8 mouse cellular contexts compared by ENCODE assay signal in genomic region chr13:67500084-67500719, GRCm38 (mm10). TPM values are rescaled to one million over a fixed set of nuclear protein-coding genes. Genes with fewer than 3 reads are reported as not detected.
DNase-seq lines count a peak whose midpoint lies in the region; ATAC-seq lines count a peak whose summit lies in the region.

Gene Zfp58 (minus strand): TSS chr13:67500555.

- intact Hi-C loops in heart, postnatal 14 days (cut with DNase I): no loop called here

- peak; percentile 93 for DNase-seq in ES-CJ7 (ENCODE audit: low read depth, low spot score)
- peak; percentile 71 for DNase-seq in cerebellum, adult 11 months
- peak; percentile 96 for DNase-seq in forebrain, embryonic 14.5 days (ENCODE audit: low spot score)
- DNase-seq in heart, postnatal 14 days: peak; percentile 74 to 87
- DNase-seq in layer of hippocampus, adult 11-12 months (ENCODE audit: low spot score): peak; percentile 90
- DNase-seq in lung, adult 18-20 months: peak; percentile 89 to 91
- DNase-seq in testis, postnatal 14 days (ENCODE audit: low spot score): peak; percentile 81

- ATAC-seq in forebrain, embryonic 14.5 days: peak; percentile 99
- peak; percentile 98 for ATAC-seq in neural tube, embryonic 15.5 days (ENCODE audit: low FRiP score)

- no peak within 1 kb of the TSS for H3K27ac ChIP-seq in forebrain, embryonic 14.5 days (ENCODE audit: low read depth, low read length)
- H3K27ac ChIP-seq in neural tube, embryonic 15.5 days (replicated peaks): peak within 1 kb of the TSS; percentile 60

- H3K36me3 ChIP-seq in forebrain, embryonic 14.5 days (ENCODE audit: control insufficient read depth, insufficient read depth, low read length): 0 out of 2 replicates have a peak, but pooled peaks cover 2% of the 10 kb centered on the region
- H3K36me3 ChIP-seq in neural tube, embryonic 15.5 days: peaks cover 13% of the 10 kb centered on the region

- H3K4me3 ChIP-seq in forebrain, embryonic 14.5 days (ENCODE audit: low read depth, low read length): peak within 1 kb of the TSS; percentile 69
- peak within 1 kb of the TSS; percentile 84 for H3K4me3 ChIP-seq in neural tube, embryonic 15.5 days (replicated peaks)

- H3K4me2 ChIP-seq in forebrain, embryonic 14.5 days (ENCODE audit: low read length): peak within 1 kb of the TSS; percentile 80
- peak within 1 kb of the TSS; percentile 86 for H3K4me2 ChIP-seq in neural tube, embryonic 15.5 days

- under 1% methylated on average over 22 of the region's 22 CpGs for WGBS in forebrain, embryonic 14.5 days
- under 1% methylated on average over 22 of the region's 22 CpGs for WGBS in neural tube, embryonic 15.5 days

- H3K9ac ChIP-seq in forebrain, embryonic 14.5 days (ENCODE audit: low read length): peak within 1 kb of the TSS; percentile 72
- peak within 1 kb of the TSS; percentile 62 for H3K9ac ChIP-seq in neural tube, embryonic 15.5 days (replicated peaks)

- peaks cover 8% of the 10 kb centered on the region for H3K4me1 ChIP-seq in forebrain, embryonic 14.5 days (ENCODE audit: control insufficient read depth, insufficient read depth, low read length)
- H3K4me1 ChIP-seq in neural tube, embryonic 15.5 days: peaks cover 14% of the 10 kb centered on the region

- H3K27me3 ChIP-seq in forebrain, embryonic 14.5 days (replicated peaks; ENCODE audit: control insufficient read depth, insufficient read depth, low read length): no peaks in the 10 kb centered on the region
- no peaks in the 10 kb centered on the region for H3K27me3 ChIP-seq in neural tube, embryonic 15.5 days (replicated peaks)

- no peaks in the 10 kb centered on the region for H3K9me3 ChIP-seq in forebrain, embryonic 14.5 days (replicated peaks; ENCODE audit: control insufficient read depth, low read length)
- no peaks in the 10 kb centered on the region for H3K9me3 ChIP-seq in neural tube, embryonic 15.5 days (replicated peaks)

RNA-seq across cellular contexts. Expression of gene Zfp58, which starts in this region (rescaled TPM):
- 12.2 and 14.8 TPM in 2 replicates for polyA plus RNA-seq in forebrain, embryonic 14.5 days (2014; fragmentation: Nextera tagmentation; extraction: Ambion mirVana)
- total RNA-seq in heart, postnatal 14 days (2021): 1 to 10 TPM; 4.4 to 5.1 TPM
- 10.4 and 11.2 TPM in 2 replicates for polyA plus RNA-seq in neural tube, embryonic 15.5 days (2015; fragmentation: Nextera tagmentation; extraction: Ambion mirVana)
